ENCODE assay signal across 20 mouse cellular contexts in genomic region chr14:118983396-118983795, GRCm38 (mm10). TPM values are rescaled to one million over a fixed set of nuclear protein-coding genes. Genes with fewer than 3 reads are reported as not detected.
A peak's percentile ranks its signal among the peaks of the same experiment; 100 is the strongest.
DNase-seq lines count a peak whose midpoint lies in the region; ATAC-seq lines count a peak whose summit lies in the region.
"Had no signal": no experiment of that assay in that cellular context is flagged by ENCODE, and none has a peak within 500 bp of the region (broad histone marks: within the 10 kb centered on the region; RNA-seq: fewer than 3 reads in every experiment).

No protein-coding gene starts in this region.

- 0 out of 2 replicates have a peak overlapping the region, but pooled peaks have one; percentile 2 for H3K27ac ChIP-seq in forebrain, embryonic 12.5 days
- H3K27ac ChIP-seq in forebrain, embryonic 10.5 days: no peak overlapping the region
- peak overlapping the region; percentile 72; the same call in 1 of the 2 replicates for H3K27ac ChIP-seq in heart, embryonic 13.5 days (replicated peaks)
- peak overlapping the region; percentile 1; the same call in 1 of the 2 replicates for H3K27ac ChIP-seq in hindbrain, embryonic 13.5 days
- no peak overlapping the region for H3K27ac ChIP-seq in hindbrain, embryonic 10.5 days
- 0 out of 2 replicates have a peak overlapping the region, but pooled peaks have one; percentile 6 for H3K27ac ChIP-seq in liver, embryonic 13.5 days
- no peak overlapping the region for H3K27ac ChIP-seq in liver, embryonic 12.5 days
- H3K27ac ChIP-seq: embryonic facial prominence, embryonic 12.5 days; hindbrain, embryonic 14.5 days had no signal

- no peak overlapping the region for H3K4me2 ChIP-seq in forebrain, embryonic 12.5 days
- no peak overlapping the region for H3K4me2 ChIP-seq in heart, embryonic 13.5 days
- no peak overlapping the region for H3K4me2 ChIP-seq in hindbrain, embryonic 13.5 days
- no peak overlapping the region for H3K4me2 ChIP-seq in liver, embryonic 13.5 days
- no peak overlapping the region for H3K4me2 ChIP-seq in liver, embryonic 12.5 days
- H3K4me2 ChIP-seq: embryonic facial prominence, embryonic 12.5 days; forebrain, embryonic 13.5 days; hindbrain, embryonic 14.5 days had no signal

- no peak overlapping the region for H3K4me3 ChIP-seq in forebrain, embryonic 12.5 days (replicated peaks)
- H3K4me3 ChIP-seq in forebrain, embryonic 10.5 days: no peak overlapping the region
- no peak overlapping the region for H3K4me3 ChIP-seq in heart, embryonic 13.5 days
- H3K4me3 ChIP-seq in hindbrain, embryonic 13.5 days: no peak overlapping the region
- no peak overlapping the region for H3K4me3 ChIP-seq in hindbrain, embryonic 10.5 days
- no peak overlapping the region for H3K4me3 ChIP-seq in liver, embryonic 13.5 days (replicated peaks)
- H3K4me3 ChIP-seq in liver, embryonic 12.5 days: no peak overlapping the region
- H3K4me3 ChIP-seq: embryonic facial prominence, embryonic 12.5 days; forebrain, embryonic 13.5 days had no signal

- DNase-seq in forebrain, embryonic 10.5 days (ENCODE audit: extremely low spot score, low spot score): no peak
- no peak for DNase-seq in heart, postnatal 14 days
- DNase-seq in hindbrain, embryonic 10.5 days (ENCODE audit: low spot score): no peak
- no peak for DNase-seq in liver, embryonic 13.5 days
- DNase-seq: adrenal gland, postnatal 10 days; cerebellum, adult 11-12 months; cerebellum, adult 9-10 months; cerebellum, postnatal 25 days; forebrain, postnatal 0 days; gastrocnemius, postnatal 14 days; heart, postnatal 10 days; kidney, adult 8-10 months had no signal

- no peaks in the 10 kb centered on the region for H3K4me1 ChIP-seq in forebrain, embryonic 12.5 days
- no peaks in the 10 kb centered on the region for H3K4me1 ChIP-seq in forebrain, embryonic 10.5 days
- peaks cover 3% of the 10 kb centered on the region for H3K4me1 ChIP-seq in heart, embryonic 13.5 days
- no peaks in the 10 kb centered on the region for H3K4me1 ChIP-seq in hindbrain, embryonic 13.5 days (replicated peaks)
- H3K4me1 ChIP-seq in hindbrain, embryonic 10.5 days (replicated peaks): no peaks in the 10 kb centered on the region; the same call in 1 of the 2 replicates
- peaks cover 26% of the 10 kb centered on the region for H3K4me1 ChIP-seq in liver, embryonic 13.5 days (replicated peaks)
- H3K4me1 ChIP-seq in liver, embryonic 12.5 days: peaks cover 17% of the 10 kb centered on the region
- H3K4me1 ChIP-seq: embryonic facial prominence, embryonic 12.5 days; forebrain, embryonic 13.5 days had no signal

- intact Hi-C loops in heart, postnatal 14 days (cut with DNase I): no loop called here

- no peak for ATAC-seq in forebrain, embryonic 12.5 days (ENCODE audit: low FRiP score)
- no peak for ATAC-seq in heart, embryonic 13.5 days (ENCODE audit: extremely low read depth, insufficient number of reproducible peaks, low FRiP score, low TSS enrichment)
- no peak for ATAC-seq in hindbrain, embryonic 13.5 days (ENCODE audit: low FRiP score)
- ATAC-seq in liver, embryonic 13.5 days (ENCODE audit: low read depth): no peak
- ATAC-seq in liver, embryonic 12.5 days: no peak
- ATAC-seq: forebrain, embryonic 13.5 days; intestine, embryonic 16.5 days had no signal

- no peaks in the 10 kb centered on the region for H3K27me3 ChIP-seq in forebrain, embryonic 12.5 days
- no peaks in the 10 kb centered on the region for H3K27me3 ChIP-seq in forebrain, embryonic 10.5 days (ENCODE audit: poor library complexity, severe bottlenecking)
- no peaks in the 10 kb centered on the region for H3K27me3 ChIP-seq in heart, embryonic 13.5 days (replicated peaks)
- no peaks in the 10 kb centered on the region for H3K27me3 ChIP-seq in hindbrain, embryonic 13.5 days
- H3K27me3 ChIP-seq in hindbrain, embryonic 10.5 days (ENCODE audit: insufficient read depth, poor library complexity, severe bottlenecking): no peaks in the 10 kb centered on the region
- H3K27me3 ChIP-seq in liver, embryonic 13.5 days: no peaks in the 10 kb centered on the region
- no peaks in the 10 kb centered on the region for H3K27me3 ChIP-seq in liver, embryonic 12.5 days (replicated peaks)
- H3K27me3 ChIP-seq: embryonic facial prominence, embryonic 12.5 days; forebrain, embryonic 13.5 days had no signal

- peaks cover 25% of the 10 kb centered on the region for H3K36me3 ChIP-seq in forebrain, embryonic 12.5 days (replicated peaks)
- H3K36me3 ChIP-seq in forebrain, embryonic 10.5 days (replicated peaks): peaks cover 56% of the 10 kb centered on the region
- peaks cover 49% of the 10 kb centered on the region for H3K36me3 ChIP-seq in heart, embryonic 13.5 days
- H3K36me3 ChIP-seq in hindbrain, embryonic 13.5 days: peaks cover 47% of the 10 kb centered on the region
- H3K36me3 ChIP-seq in hindbrain, embryonic 10.5 days: peaks cover 54% of the 10 kb centered on the region
- H3K36me3 ChIP-seq in liver, embryonic 13.5 days: peaks cover 19% of the 10 kb centered on the region
- peaks cover 27% of the 10 kb centered on the region for H3K36me3 ChIP-seq in liver, embryonic 12.5 days

- H3K9me3 ChIP-seq in forebrain, embryonic 12.5 days: no peaks in the 10 kb centered on the region
- H3K9me3 ChIP-seq in forebrain, embryonic 10.5 days: no peaks in the 10 kb centered on the region
- H3K9me3 ChIP-seq in heart, embryonic 13.5 days: no peaks in the 10 kb centered on the region
- no peaks in the 10 kb centered on the region for H3K9me3 ChIP-seq in hindbrain, embryonic 13.5 days
- no peaks in the 10 kb centered on the region for H3K9me3 ChIP-seq in hindbrain, embryonic 10.5 days
- H3K9me3 ChIP-seq in liver, embryonic 13.5 days (replicated peaks): no peaks in the 10 kb centered on the region
- no peaks in the 10 kb centered on the region for H3K9me3 ChIP-seq in liver, embryonic 12.5 days (replicated peaks)
- H3K9me3 ChIP-seq: embryonic facial prominence, embryonic 12.5 days; forebrain, embryonic 13.5 days had no signal

- H3K9ac ChIP-seq in forebrain, embryonic 12.5 days: no peak overlapping the region
- H3K9ac ChIP-seq in heart, embryonic 13.5 days: no peak overlapping the region
- no peak overlapping the region for H3K9ac ChIP-seq in hindbrain, embryonic 13.5 days
- H3K9ac ChIP-seq in liver, embryonic 13.5 days: no peak overlapping the region
- no peak overlapping the region for H3K9ac ChIP-seq in liver, embryonic 12.5 days
- H3K9ac ChIP-seq: embryonic facial prominence, embryonic 12.5 days; forebrain, embryonic 13.5 days; forebrain, postnatal 0 days; hindbrain, embryonic 14.5 days had no signal

RNA-seq across cellular contexts. Expression of gene Dnajc3, which starts 45.6 kb away (rescaled TPM):
- polyA plus RNA-seq in forebrain, embryonic 12.5 days (2016; fragmentation: Nextera tagmentation; extraction: Ambion mirVana): 23.0 and 25.0 TPM in 2 replicates
- 28.4 and 32.2 TPM in 2 replicates for polyA plus RNA-seq in forebrain, embryonic 10.5 days (2016; fragmentation: Nextera tagmentation; extraction: Ambion mirVana)
- 23.1 and 26.0 TPM in 2 replicates for polyA plus RNA-seq in heart, embryonic 13.5 days (2015; fragmentation: Nextera tagmentation; extraction: Ambion mirVana)
- 10 to 100 TPM; 26.2 to 28.5 TPM for total RNA-seq in heart, postnatal 14 days (2021)
- polyA plus RNA-seq in hindbrain, embryonic 13.5 days (2015; fragmentation: Nextera tagmentation; extraction: Ambion mirVana): 20.3 and 21.5 TPM in 2 replicates
- 25.4 and 33.1 TPM in 2 replicates for polyA plus RNA-seq in hindbrain, embryonic 10.5 days (2016; fragmentation: Nextera tagmentation; extraction: Ambion mirVana)
- 29.3 and 36.6 TPM in 2 replicates for polyA plus RNA-seq in liver, embryonic 13.5 days (2015; fragmentation: Nextera tagmentation; extraction: Ambion mirVana)
- 36.8 and 37.7 TPM in 2 replicates for polyA plus RNA-seq in liver, embryonic 12.5 days (2016; fragmentation: Nextera tagmentation; extraction: Ambion mirVana)

RNA-seq across cellular contexts. Expression of gene Dzip1, which starts 58.1 kb away (rescaled TPM):
- polyA plus RNA-seq in forebrain, embryonic 12.5 days (2016; fragmentation: Nextera tagmentation; extraction: Ambion mirVana): 31.3 and 32.1 TPM in 2 replicates
- 13.0 and 13.9 TPM in 2 replicates for polyA plus RNA-seq in forebrain, embryonic 10.5 days (2016; fragmentation: Nextera tagmentation; extraction: Ambion mirVana)
- polyA plus RNA-seq in heart, embryonic 13.5 days (2015; fragmentation: Nextera tagmentation; extraction: Ambion mirVana): 6.9 and 8.0 TPM in 2 replicates
- total RNA-seq in heart, postnatal 14 days (2021): 1 to 10 TPM; 3.0 to 4.1 TPM
- 56.3 and 57.0 TPM in 2 replicates for polyA plus RNA-seq in hindbrain, embryonic 13.5 days (2015; fragmentation: Nextera tagmentation; extraction: Ambion mirVana)
- 16.4 and 19.7 TPM in 2 replicates for polyA plus RNA-seq in hindbrain, embryonic 10.5 days (2016; fragmentation: Nextera tagmentation; extraction: Ambion mirVana)
- 2.1 and 2.6 TPM in 2 replicates for polyA plus RNA-seq in liver, embryonic 13.5 days (2015; fragmentation: Nextera tagmentation; extraction: Ambion mirVana)
- 3.0 and 3.4 TPM in 2 replicates for polyA plus RNA-seq in liver, embryonic 12.5 days (2016; fragmentation: Nextera tagmentation; extraction: Ambion mirVana)

Comparison
In these comparisons a context has a peak if more than half of its experiments do, and no peak if none do; other contexts are left out.
1. H3K27ac ChIP-seq: peak in forebrain, embryonic 12.5 days (single experiment), heart, embryonic 13.5 days (single experiment), hindbrain, embryonic 13.5 days (single experiment) and liver, embryonic 13.5 days (single experiment); none in forebrain, embryonic 10.5 days (single experiment), hindbrain, embryonic 10.5 days (single experiment) and liver, embryonic 12.5 days (single experiment).